ENCODE assay signal across 15 mouse cellular contexts in the genomic region with DNA sequence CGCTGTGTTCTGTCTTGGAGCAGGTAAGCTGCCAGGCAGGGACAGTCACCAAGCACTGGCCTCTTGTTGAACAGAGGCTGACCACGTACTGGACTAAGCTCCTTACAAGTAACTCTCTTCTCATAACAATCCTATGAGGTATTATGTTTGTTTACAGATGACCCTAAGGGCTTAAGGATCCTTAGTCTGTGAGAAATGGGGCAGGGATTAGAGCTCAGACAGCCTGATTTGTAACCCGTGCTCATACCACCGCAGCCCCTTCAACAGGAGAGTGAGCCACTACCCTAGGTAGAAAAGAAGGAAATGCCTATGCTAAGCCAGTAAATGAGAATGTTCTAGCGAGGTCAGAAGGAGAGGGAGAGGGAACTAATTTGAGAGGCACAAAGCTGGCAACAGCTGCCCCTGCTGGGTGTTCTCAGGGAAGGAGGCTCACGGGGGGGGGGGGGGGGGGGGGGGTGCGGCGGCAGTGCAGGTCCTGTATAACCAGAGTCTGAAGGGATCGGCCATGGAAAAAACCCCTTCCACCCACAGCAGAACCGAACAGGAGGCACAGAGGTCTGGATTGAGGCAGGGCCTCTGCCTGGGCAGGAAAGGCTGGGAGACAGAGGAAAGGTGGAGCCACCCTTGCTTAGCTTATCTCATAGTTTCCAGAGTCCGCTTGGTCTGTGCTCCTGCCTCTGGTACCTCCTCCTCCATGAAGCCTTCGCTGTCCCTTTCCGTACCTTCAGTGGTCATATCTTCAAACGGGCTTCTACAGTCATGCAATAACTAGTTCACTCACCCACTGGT. TPM values are rescaled to one million over a fixed set of nuclear protein-coding genes. Genes with fewer than 3 reads are reported as not detected.
A peak's percentile ranks its signal among the peaks of the same experiment; 100 is the strongest.
DNase-seq lines count a peak whose midpoint lies in the region; ATAC-seq and TF ChIP-seq lines count a peak whose summit lies in the region.
"Had no signal": no experiment of that assay in that cellular context is flagged by ENCODE, and none has a peak within 500 bp of the region (broad histone marks: within the 10 kb centered on the region; RNA-seq: fewer than 3 reads in every experiment).

No protein-coding gene starts in this region.

- H3K4me2 ChIP-seq in midbrain, postnatal 0 days (ENCODE audit: low read depth, low read length, poor library complexity, severe bottlenecking), result no peak overlapping the region
- H3K4me2 ChIP-seq: forebrain, embryonic 12.5 days; hindbrain, embryonic 12.5 days; midbrain, embryonic 12.5 days had no signal

- H3K4me1 ChIP-seq in midbrain, postnatal 0 days (ENCODE audit: insufficient read depth, low read length), result no peaks in the 10 kb centered on the region
- H3K4me1 ChIP-seq: forebrain, embryonic 12.5 days; hindbrain, embryonic 12.5 days; midbrain, embryonic 12.5 days had no signal

- no peaks in the 10 kb centered on the region for H3K9me3 ChIP-seq in midbrain, postnatal 0 days (ENCODE audit: low read length)
- H3K9me3 ChIP-seq: forebrain, embryonic 12.5 days; G1E; hindbrain, embryonic 12.5 days; midbrain, embryonic 12.5 days had no signal

- TF ChIP-seq CTCF in gastrocnemius, adult 2 months (IDR thresholded peaks at IDR 0.05), result no peak
- TF ChIP-seq CTCF in midbrain, postnatal 0 days (IDR thresholded peaks at IDR 0.05), result no peak

- no peak for ATAC-seq in midbrain, postnatal 0 days (ENCODE audit: low FRiP score)

- H3K9ac ChIP-seq in midbrain, postnatal 0 days (replicated peaks; ENCODE audit: low read length, poor library complexity, severe bottlenecking), result no peak overlapping the region
- H3K9ac ChIP-seq: forebrain, embryonic 12.5 days; hindbrain, embryonic 12.5 days; midbrain, embryonic 12.5 days had no signal

- no peak for DNase-seq in gastrocnemius, adult 2 months
- DNase-seq in gastrocnemius, postnatal 10 days, result no peak
- DNase-seq in c-Kit-positive CD71-positive TER-119-positive erythroid progenitor cells, embryonic 14.5 days (ENCODE audit: low spot score), result peak; percentile 20
- DNase-seq in liver, result peak; percentile 20
- DNase-seq in lung, postnatal 4 days, result peak; percentile 39 to 53
- no peak for DNase-seq in thymus, postnatal 25 days
- DNase-seq in midbrain, postnatal 0 days (ENCODE audit: low spot score), result no peak
- no peak for DNase-seq in layer of hippocampus, postnatal 14 days (ENCODE audit: low spot score in 2 of 2)
- DNase-seq: thymus, postnatal 14 days had no signal

- peak overlapping the region; percentile 79 for H3K27ac ChIP-seq in gastrocnemius, adult 2 months
- no peak overlapping the region for H3K27ac ChIP-seq in midbrain, postnatal 0 days (ENCODE audit: low read depth, low read length)
- H3K27ac ChIP-seq: forebrain, embryonic 12.5 days; hindbrain, embryonic 12.5 days; midbrain, embryonic 12.5 days had no signal

- no peaks in the 10 kb centered on the region; the same call in 1 of the 2 replicates for H3K27me3 ChIP-seq in midbrain, postnatal 0 days (ENCODE audit: insufficient read depth, low read length)
- H3K27me3 ChIP-seq: forebrain, embryonic 12.5 days; hindbrain, embryonic 12.5 days; midbrain, embryonic 12.5 days had no signal

- no peak overlapping the region for H3K4me3 ChIP-seq in gastrocnemius, adult 2 months
- no peak overlapping the region for H3K4me3 ChIP-seq in midbrain, postnatal 0 days (ENCODE audit: low read depth, low read length)
- H3K4me3 ChIP-seq: forebrain, embryonic 12.5 days; hindbrain, embryonic 12.5 days; midbrain, embryonic 12.5 days had no signal

- WGBS in midbrain, postnatal 0 days, result 67% methylated on average over 10 of the region's 14 CpGs

- intact Hi-C loops in gastrocnemius, adult 2 months (cut with DNase I), result no loop called here

- H3K36me3 ChIP-seq in midbrain, postnatal 0 days (ENCODE audit: insufficient read depth, low read length), result no peaks in the 10 kb centered on the region
- H3K36me3 ChIP-seq: hindbrain, embryonic 12.5 days had no signal

RNA-seq across cellular contexts. Expression of a gene that starts 15.0 kb away (rescaled TPM):
- 10 to 100 TPM; 27.2 to 33.5 TPM for total RNA-seq in gastrocnemius, adult 2 months (2021)
- total RNA-seq in gastrocnemius, postnatal 10 days (2021), result 10 to 100 TPM; 44.3 to 51.3 TPM
- total RNA-seq in midbrain, postnatal 0 days (2014; rRNA removed), result 117 and 126 TPM in 2 replicates
- 121 and 126 TPM in 2 replicates for polyA plus RNA-seq in midbrain, postnatal 0 days (2015; fragmentation: Nextera tagmentation; extraction: Ambion mirVana)
- total RNA-seq in layer of hippocampus, postnatal 14 days (2021), result 10 to 100 TPM; 95.2 to 96.5 TPM

RNA-seq across cellular contexts. Expression of a gene that starts 26.4 kb away (rescaled TPM):
- total RNA-seq in gastrocnemius, adult 2 months (2021), result 10 to 100 TPM; 12.9 to 25.5 TPM
- 10 to 100 TPM; 13.0 to 17.7 TPM for total RNA-seq in gastrocnemius, postnatal 10 days (2021)
- total RNA-seq in midbrain, postnatal 0 days (2014; rRNA removed), result 21.1 and 26.7 TPM in 2 replicates
- 24.8 and 25.4 TPM in 2 replicates for polyA plus RNA-seq in midbrain, postnatal 0 days (2015; fragmentation: Nextera tagmentation; extraction: Ambion mirVana)
- 10 to 100 TPM; 87.6 to 88.0 TPM for total RNA-seq in layer of hippocampus, postnatal 14 days (2021)

RNA-seq across cellular contexts. Expression of a gene that starts 38.8 kb away (rescaled TPM):
- total RNA-seq in gastrocnemius, adult 2 months (2021), result not detected
- not detected for total RNA-seq in gastrocnemius, postnatal 10 days (2021)
- total RNA-seq in midbrain, postnatal 0 days (2014; rRNA removed), result not detected in 2 replicates
- not detected in 2 replicates for polyA plus RNA-seq in midbrain, postnatal 0 days (2015; fragmentation: Nextera tagmentation; extraction: Ambion mirVana)
- not detected for total RNA-seq in layer of hippocampus, postnatal 14 days (2021)
- total RNA-seq: G1E had no signal
- polyA plus RNA-seq: forebrain, embryonic 12.5 days; G1E; hindbrain, embryonic 12.5 days; limb, embryonic 11.5 days; spleen, adult 2 months had no signal

RNA-seq across cellular contexts. Expression of a gene that starts 49.9 kb away (rescaled TPM):
- total RNA-seq in gastrocnemius, adult 2 months (2021), result not detected
- total RNA-seq in gastrocnemius, postnatal 10 days (2021), result not detected
- 0.38 and 0.52 TPM in 2 replicates for total RNA-seq in midbrain, postnatal 0 days (2014; rRNA removed)
- polyA plus RNA-seq in midbrain, postnatal 0 days (2015; fragmentation: Nextera tagmentation; extraction: Ambion mirVana), result 1.5 and 1.9 TPM in 2 replicates
- 1 to 10 TPM in 1 of 2 experiments, not detected in 1; 5.6 TPM for total RNA-seq in layer of hippocampus, postnatal 14 days (2021)
- total RNA-seq: G1E had no signal
- polyA plus RNA-seq: G1E had no signal

RNA-seq across cellular contexts. Expression of a gene that starts 51.5 kb away (rescaled TPM):
- 1 to 10 TPM; 7.6 to 9.4 TPM for total RNA-seq in gastrocnemius, adult 2 months (2021)
- total RNA-seq in gastrocnemius, postnatal 10 days (2021), result 1 to 10 TPM in 1 of 2 experiments, not detected in 1; 3.3 TPM
- total RNA-seq in midbrain, postnatal 0 days (2014; rRNA removed), result 4.7 and 15.0 TPM in 2 replicates
- polyA plus RNA-seq in midbrain, postnatal 0 days (2015; fragmentation: Nextera tagmentation; extraction: Ambion mirVana), result 6.9 and 7.2 TPM in 2 replicates
- total RNA-seq in layer of hippocampus, postnatal 14 days (2021), result 10 to 100 TPM; 12.7 to 18.8 TPM

Comparison
In these comparisons a context has a peak if more than half of its experiments do, and no peak if none do; other contexts are left out.
1. DNase-seq: peak in c-Kit-positive CD71-positive TER-119-positive erythroid progenitor cells, embryonic 14.5 days (single experiment), liver (single experiment) and lung, postnatal 4 days (2 of 2); none in gastrocnemius, adult 2 months (single experiment), gastrocnemius, postnatal 10 days (single experiment), thymus, postnatal 25 days (single experiment), midbrain, postnatal 0 days (single experiment) and layer of hippocampus, postnatal 14 days (0 of 2).